Mouse (Mus musculus) cerebellum, postnatal 4 days (tissue): ENCODE measurements around the gene Wrnip1.

Source experiments
- DNase-seq, 2 experiments: peaks; one replicate each; pipeline ENCODE4 v3.0.0; 2022; ENCODE audit warnings: low spot score in 2 of 2, mixed read lengths in 1 of 2

Wrnip1 gene

DNA sequence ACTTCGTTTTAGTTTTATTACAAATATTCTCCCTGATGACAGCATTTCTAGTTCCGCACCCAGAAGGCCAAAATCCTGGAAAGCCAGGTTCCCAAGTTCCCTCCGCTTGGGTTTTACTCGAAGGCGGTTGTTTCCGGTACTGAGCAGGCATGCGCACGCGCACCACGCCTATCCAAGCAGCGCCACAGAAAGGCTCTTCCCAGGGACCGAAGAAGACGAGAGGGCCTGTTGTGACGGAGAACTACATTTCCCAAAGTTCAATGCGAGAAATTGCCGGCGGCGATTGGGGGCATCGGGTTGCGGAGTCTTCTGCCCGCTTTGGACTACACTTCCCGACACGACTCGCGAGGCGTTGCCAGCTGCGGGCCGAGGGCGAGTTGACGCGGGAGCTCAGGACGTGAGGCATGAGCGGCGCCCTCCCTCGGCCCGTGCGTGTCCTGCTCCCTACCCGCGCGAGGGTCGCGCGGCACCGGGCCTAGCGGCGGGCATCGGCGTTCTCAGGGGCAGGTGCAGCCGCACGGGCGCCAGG, at the start of gene Wrnip1:
TSS of gene Wrnip1 (plus strand) at position 346 of the 529 bp plus-strand sequence.
- peak; percentile 94 to 97 for DNase-seq

DNA sequence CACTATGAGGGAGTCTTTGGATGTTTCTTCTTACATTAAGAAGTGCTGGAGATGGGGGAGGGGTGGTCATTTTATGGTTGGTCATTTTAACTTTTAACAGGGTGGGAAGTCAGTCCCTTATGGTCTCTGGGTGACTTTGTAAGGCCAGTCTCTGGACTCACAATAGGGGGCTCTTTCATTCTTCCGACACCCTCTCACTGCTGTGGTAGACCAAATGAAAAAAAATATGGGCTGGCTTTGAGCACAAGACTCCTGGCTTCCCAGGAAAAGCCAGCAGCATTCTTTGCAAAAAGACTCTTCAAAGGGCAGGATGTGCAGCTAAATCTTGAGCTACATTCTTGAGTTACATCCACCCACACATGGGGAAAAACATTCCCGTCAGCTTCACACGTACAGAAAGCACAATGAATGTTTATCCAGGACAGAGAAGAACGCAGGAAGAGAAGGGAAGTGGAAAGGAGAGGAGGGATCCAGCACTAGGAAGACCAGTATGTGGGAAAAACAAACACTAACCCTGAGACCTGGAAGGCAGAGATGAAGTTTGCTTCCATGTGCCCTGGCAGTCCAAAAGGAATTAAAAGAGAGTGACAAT, 49.7 kb upstream of the Wrnip1 start:
- DNase-seq, result no peak

DNA sequence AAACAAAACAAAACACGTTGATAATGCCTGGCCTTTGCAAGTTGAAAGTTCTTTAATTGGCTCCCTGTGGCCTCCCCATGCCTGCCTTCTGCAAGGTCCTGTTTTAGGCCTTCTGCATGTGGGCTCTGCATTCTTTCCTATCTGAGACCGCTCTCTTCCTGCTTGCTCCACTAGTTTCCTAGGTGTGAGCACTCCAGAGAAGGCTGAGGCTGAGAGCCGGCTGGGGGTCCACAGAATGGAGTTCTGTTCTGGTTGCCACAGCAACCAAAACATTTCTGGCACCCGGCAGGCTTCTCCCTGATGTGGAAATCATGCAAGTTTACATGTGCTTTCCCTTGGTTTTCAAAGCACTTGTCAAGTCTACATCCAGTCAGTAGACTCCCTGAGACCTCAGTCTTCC, 42.8 kb upstream of the Wrnip1 start:
- DNase-seq, result no peak

DNA sequence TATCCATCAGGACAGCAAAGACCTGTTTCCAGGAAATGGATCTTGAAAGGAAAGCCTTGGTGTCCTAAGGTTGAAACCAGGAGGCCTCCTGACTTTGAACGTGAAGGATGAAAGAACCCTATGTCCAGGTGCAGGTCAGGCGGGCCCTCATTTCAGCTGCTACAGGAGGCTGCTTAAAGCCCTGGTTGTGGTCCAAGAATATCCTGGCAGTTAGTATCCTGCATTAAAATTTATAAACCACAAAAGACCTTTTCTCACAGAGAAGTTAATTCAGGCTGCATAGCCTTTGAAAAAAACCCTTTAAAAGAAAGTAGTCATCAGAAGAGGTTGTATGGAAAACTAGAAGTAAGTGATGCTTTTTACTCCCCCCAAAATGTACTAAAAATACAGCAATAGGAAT, 41.0 kb upstream of the Wrnip1 start:
- no peak for DNase-seq

DNA sequence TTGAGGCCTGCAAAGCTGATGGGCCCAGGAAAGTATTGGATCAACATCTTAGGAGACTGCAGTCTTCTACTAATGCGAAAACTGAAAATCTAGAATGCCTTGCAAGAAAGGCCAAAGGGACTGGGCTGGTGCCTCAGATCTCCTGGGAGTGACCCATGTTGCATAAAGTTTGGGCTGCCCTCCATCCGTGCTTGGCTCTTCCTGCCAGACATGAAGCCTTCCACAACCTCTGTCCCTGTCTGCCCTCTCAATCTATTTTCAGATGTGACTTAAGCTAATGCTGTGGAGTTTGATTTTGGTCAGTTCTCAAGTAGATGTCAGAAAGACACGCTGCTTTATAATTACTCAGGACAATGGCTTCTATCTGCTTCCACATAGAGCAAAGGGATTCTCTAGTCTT, 38.7 kb upstream of the Wrnip1 start:
- no peak for DNase-seq

DNA sequence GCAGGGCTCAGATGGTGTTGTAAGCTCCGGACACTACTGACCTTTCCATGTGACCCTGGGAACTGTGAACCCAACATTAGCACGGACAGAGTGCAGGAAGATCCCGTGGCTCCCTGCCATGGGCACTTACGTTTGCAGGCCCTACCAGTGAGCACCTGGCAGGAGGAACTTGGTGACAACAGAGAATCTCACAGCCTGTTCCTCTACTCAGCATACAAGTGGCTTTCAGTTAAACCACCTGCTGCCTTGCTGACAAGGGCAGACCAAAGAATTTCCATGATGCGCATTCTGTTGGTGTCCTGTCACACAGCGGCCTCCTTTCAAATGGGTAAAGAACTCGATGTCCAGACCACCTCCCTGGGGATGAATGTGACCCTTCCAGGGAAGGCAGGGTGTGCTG, 37.4 kb upstream of the Wrnip1 start:
- DNase-seq, result no peak

DNA sequence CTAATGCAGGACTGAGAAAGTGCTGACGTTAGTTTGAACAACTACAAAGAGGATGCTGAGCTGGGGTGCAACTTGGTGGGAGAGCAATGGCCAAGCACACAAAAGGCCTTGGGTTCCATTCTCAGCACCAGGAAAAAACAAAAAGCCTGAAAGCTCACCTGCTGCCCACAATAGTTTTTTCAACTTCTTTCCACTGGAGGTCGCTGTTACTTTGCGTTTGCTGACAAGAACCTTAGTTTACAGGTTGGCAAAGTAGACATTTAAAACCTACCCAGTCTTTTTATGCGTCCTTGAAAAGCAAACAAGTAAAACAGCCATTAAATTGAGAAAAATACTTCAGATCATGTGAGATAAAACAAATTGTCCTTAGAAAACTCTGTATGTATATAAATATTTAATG, 33.7 kb upstream of the Wrnip1 start:
- peak in 1 of 2 experiments; percentile 15 for DNase-seq

DNA sequence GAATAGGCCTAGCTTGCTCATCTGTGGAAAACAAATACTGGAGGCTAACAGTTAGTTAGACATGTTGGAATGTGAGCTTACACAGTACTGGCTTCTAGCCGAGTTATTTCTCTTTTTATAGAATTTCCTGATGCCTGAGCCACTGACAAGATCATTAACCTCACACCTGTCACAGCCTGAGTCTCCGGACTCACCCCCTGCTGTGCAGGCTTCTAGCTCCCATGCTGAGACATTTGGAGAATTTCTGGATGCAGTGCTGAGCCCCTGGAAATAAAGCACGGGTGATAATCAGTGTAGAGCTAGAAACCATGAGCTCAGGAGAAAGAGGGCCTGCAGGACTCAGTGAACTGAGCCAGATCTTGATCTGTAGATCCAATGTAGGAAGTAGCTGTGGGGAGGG, 31.9 kb upstream of the Wrnip1 start:
- DNase-seq, result no peak

DNA sequence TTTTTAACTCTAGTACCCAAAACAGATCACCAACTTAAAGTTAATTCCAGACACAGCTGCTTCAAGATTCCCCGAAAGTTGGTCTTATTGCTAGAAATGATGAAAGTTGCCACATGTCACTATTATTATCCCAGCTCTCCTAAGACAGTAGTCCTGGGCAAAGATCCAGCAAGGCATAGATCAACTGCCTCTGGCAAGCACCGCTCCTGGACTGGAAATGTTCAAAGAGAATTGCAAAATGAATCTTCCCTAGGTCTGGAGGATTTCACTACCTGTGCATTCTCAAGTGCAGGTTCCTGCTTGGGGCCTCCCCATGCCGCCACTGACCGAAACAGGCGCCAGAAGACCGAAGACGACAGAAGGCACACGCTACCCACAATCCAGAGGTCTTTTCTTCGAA, 25.9 kb upstream of the Wrnip1 start:
- DNase-seq, result no peak

DNA sequence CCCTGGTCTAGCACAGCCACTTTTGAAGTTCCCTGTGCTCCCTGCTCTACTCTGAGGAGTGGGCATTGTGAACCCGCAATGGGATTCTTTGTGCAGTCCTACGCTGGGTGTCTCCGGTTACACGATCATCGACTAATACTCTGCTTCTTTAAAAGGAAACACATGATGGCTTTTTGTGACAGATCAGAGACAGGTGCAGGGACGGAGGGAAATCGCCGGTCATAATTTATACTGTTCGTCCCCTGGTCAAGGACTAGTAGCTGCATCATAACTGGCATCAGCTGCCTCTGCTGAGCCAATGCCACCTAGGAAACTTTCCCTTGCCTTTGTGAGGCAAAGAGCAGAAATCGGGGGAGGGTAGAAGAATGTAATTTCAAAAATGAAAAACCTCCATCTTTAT, 25.5 kb upstream of the Wrnip1 start:
- no peak for DNase-seq

DNA sequence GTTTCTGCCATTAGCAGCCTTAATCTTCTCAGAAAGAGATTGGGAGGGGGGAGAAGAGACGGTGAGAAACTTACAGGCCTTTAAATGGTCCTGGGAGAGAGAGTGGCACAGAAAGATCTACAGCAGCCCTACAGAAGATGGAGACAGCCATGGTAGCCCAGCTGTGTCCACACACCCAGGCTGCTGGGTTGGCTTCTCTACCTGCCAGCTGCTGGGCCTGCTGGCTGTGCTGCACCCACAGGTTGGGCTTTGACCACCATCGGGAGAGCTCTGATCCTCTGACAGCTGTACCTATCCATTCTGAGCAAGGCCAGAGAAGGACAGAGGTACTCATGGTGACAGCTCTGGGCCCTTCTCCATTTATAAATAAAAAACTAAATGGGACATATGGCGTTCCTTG, 23.0 kb upstream of the Wrnip1 start:
- DNase-seq, result no peak

DNA sequence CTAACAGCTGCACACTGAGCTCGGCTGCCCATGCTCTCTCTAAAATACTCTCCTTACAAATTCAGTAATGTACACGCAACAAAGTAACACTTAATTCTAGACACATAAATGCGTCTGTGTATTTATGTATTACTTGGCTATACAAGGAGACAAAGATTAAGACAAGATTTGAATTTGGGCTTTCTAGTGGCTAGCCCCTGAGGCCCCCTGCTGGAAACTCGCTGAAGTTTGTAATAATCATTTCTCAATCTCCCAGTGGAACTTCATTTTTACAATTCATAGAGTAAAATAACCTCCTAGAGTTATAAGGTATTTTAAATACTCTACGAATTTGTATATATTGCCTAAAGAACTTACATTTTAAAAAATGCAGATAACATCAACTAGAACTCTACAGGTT, 18.8 kb upstream of the Wrnip1 start:
- no peak for DNase-seq

DNA sequence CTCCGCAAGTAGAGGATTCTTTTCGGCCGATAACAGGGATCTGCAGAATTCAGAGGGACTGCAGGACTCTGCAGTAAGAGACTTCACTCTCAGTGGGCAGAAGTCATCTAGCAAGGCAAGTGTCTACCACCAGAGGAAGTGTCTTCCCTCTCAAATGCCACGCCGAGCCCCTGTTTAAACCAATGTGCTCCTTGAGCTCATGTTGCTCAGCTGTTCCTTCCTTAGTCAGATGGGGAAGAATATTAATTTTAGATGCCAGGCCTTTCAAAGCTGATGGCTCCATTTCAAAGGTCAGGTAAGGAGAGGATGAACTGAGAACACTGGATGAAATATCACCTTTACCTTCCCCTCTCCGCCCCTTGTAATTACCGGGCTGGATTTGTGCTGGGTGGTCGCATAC, 18.0 kb upstream of the Wrnip1 start, which contains the start of gene Mylk4:
TSS of gene Mylk4 (minus strand) at position 139 of the 400 bp plus-strand sequence.
- DNase-seq, result no peak

DNA sequence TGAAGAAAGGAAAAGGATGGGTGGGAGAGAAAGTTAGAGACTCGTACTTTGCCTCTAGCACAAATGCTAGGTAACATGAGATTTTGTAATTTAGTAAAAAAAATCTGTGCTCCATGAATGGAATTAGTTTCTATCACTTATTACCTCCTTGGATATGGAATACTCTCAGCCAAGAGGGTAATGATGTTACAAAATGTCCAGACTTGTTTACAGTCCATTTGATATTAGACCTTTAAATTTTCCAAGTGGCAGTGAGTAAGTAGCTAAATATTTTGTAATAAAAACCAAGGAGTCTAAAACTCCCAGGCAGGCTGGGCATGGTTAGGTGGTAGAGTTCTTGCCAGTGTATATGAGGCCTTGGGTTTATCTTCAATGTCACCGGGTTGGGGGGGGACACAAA, 14.3 kb upstream of the Wrnip1 start:
- no peak for DNase-seq

DNA sequence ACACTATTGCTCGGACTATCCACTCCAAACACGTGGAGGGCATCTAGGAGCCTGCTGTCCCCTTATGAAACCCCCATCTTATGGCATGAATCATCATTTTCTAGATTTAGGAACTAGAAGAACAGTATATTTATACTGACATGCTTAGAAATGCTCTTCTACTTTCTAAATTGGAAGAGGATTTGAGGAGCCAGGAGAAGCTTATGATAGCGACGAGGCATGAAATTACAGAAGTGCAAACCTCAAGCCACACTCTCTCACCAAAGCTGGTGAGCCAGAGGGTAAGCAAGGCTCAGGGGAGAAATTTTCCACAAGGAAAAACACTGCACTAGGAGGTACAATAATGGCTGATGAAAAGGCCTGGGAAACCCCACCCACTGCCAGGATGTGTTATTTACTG, 12.1 kb upstream of the Wrnip1 start:
- no peak for DNase-seq

DNA sequence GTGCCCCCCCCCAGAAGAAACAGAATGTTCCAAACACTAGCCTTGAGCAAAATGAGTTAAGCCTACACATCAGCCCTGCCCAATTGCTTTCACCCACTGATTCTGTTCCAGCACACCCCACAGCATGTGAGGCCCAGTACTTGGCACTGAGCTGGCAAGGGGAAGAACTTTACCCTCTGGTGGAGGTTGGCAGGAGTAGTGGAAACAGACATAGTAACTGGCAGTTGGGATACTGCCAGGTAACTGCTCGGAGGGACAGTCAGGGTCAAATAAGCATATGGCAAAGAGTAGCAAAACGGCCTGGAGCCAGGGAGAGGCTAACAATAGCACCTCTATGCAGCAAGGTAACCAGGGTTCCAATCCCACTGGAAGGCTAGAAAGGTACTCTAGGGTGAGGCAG, 7.2 kb upstream of the Wrnip1 start:
- DNase-seq, result no peak

DNA sequence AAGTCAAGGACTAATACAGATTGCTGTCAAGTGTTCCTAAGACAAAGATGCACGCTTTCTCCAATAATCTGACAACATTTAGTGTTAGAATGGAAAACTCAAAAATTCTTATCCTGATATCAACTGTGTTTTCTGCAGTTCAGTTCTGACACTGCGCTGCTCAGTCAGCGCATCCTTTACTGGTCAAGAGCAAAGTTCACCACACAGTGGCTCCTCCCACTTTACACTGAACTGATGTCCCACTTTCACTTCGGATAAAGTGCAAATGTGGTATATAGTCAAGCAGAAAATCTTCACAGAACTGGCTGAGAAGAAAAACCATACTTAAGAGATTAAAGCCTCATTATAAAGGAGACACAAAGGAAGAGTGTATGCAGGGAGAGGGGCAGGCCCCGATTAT, 6.7 kb upstream of the Wrnip1 start:
- DNase-seq, result no peak

DNA sequence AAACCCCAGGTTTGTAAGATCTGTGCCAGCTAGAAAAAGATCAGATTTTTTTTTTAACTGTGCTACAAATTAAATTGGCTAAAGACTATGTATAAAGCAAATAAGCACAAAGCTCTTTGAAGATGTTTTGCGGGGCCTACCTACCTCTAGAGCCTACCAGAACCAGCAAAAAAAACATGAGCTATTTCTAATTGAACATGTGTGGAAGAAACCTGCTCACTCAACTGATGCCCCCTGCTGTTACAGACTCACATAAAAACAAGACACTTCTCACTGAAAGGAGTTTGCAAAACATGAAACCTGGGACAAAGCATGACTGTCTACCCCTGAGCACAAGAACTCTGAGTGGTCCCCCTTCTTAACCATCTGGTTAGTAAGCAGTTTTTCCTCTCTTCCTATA, 4.8 kb upstream of the Wrnip1 start:
- no peak for DNase-seq

DNA sequence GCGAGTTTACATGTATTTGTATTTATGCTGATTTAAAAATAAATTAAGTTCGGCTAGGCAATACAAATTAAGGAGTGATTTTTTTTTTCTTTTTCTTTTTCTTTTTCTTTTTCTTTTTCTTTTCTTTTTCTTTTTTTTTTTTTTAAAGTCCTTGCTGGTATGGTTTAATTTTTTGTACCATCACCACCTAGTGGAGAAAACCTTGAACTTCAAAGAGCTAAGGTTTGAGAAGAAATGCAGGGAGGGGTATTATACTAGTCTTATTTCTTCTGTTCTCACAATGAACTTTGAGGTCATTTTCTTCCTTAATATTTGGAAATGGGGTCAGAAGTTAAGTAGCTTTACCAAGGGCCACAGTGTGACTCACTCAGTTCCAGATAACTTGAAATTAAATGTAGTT, 2.7 kb upstream of the Wrnip1 start:
- DNase-seq, result no peak

DNA sequence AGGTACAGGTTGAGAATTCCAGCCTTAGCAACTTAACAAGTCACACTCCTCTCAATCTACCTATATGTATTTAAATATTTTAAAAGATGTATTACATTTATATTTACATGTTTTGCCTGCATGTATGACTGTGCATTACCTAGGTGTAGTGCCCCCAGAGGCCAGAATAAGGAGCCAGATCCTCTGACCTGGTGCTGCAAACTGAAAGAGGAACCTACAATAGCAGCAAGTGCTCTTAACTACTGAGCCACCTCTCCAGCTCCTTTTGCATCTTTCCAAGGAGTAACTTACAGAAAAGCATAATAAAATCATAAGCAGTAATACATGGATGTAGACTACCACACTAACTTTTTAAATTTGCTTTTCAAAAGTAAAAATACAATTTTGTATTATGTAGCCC, 979 bp upstream of the Wrnip1 start:
- no peak for DNase-seq

DNA sequence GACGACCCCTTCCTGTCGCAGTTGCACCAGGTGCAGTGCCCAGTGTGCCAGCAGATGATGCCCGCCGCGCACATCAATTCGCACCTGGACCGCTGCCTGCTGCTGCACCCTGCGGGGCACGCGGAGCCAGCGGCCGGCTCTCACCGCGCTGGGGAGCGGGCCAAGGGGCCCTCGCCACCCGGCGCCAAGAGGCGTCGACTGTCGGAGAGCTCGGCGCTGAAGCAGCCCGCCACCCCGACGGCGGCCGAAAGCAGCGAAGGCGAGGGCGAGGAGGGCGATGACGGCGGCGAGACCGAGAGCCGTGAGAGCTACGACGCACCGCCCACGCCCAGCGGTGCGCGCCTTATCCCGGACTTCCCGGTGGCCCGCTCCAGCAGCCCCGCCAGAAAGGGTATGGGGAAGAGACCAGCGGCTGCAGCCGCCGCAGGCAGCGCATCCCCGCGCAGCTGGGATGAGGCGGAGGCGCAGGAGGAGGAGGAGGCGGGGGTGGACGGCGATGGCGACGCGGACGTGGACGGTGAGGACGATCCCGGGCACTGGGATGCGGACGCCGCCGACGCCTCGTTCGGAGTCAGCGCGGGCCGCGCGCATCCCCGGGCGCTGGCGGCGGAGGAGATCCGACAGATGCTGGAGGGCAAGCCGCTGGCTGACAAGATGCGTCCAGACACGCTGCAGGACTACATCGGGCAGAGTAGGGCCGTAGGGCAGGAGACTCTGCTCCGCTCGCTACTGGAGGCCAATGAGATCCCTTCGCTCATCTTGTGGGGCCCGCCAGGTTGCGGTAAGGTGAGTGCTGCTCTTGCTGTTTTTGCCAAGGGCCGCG, 632 bp downstream of the Wrnip1 start, which contains the start of gene D930007J09Rik:
TSS of gene D930007J09Rik (minus strand) at position 591 of the 823 bp plus-strand sequence.
- DNase-seq, result peak; percentile 26 to 55

DNA sequence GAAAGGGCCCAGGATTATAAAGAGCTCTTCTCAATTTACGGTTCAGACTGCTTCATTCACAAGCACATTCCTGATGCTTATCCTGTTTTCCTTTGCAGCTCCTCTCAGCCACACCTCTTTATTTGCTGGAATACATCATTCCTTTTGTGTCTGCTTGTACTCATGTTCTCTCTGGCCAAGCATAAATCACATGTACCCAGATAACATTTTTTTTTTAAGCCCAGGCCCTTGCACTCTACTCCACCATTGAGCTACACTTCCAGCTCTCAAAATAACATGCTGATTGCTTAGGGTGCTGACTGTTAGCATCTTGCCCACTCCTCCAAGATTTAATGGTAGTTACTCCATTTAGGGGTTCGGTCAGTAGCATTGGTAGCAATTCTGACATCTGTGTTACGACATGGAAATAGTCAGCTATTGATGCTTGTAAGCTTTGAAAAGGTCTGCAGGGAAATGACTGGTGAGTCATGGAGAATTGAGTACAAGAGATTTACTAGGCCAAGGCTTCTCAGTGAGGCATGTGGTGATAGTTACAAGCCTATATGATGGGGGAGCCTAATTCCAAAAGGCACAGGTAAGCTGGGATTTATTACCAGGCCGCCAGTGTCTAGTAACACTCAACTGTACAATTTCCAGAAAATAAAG, 2.0 kb downstream of the Wrnip1 start:
- no peak for DNase-seq

DNA sequence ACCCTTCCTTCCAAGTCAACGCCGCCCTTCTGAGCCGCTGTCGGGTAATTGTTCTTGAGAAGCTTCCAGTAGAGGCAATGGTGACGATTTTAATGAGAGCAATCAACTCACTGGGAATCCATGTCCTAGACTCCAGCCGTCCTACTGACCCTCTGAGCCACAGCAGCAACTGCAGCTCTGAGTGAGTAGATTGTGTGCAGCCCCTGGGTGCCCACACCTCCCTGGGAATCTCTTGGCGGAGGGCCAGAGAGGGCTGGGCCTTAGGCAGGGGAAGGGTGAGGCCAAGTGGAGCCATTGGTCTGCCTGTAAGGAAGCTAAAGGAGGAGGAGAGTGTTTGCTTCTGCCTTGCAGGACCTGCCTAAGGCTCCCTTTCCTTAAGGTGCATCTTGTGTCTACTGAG, 5.0 kb downstream of the Wrnip1 start:
- no peak for DNase-seq
